Comparison of ENCODE assay signal across 19 mouse cellular contexts in genomic region chr11:4462868-4463267, GRCm38 (mm10). TPM values are rescaled to one million over a fixed set of nuclear protein-coding genes. Genes with fewer than 3 reads are reported as not detected.
"Had no signal": no experiment of that assay in that cellular context is flagged by ENCODE, and none has a peak within 500 bp of the region (broad histone marks: within the 10 kb centered on the region; RNA-seq: fewer than 3 reads in every experiment).

No protein-coding gene starts in this region.

- DNase-seq: kidney, adult 9 months; kidney, postnatal 4 days; left cerebral cortex, postnatal 4 days; lung, adult 18-20 months; lung, postnatal 36 days; retina, postnatal 1 day; right cerebral cortex, postnatal 4 days; spleen, adult 18-20 months; thymus, adult 18-20 months; thymus, postnatal 4 days had no signal

- H3K36me3 ChIP-seq: limb, embryonic 13.5 days; midbrain, embryonic 15.5 days; neural tube, embryonic 13.5 days had no signal

- H3K4me3 ChIP-seq: layer of hippocampus, adult 2 months; limb, embryonic 13.5 days; midbrain, embryonic 15.5 days; neural tube, embryonic 13.5 days had no signal

- H3K9me3 ChIP-seq: limb, embryonic 13.5 days; midbrain, embryonic 15.5 days; neural tube, embryonic 13.5 days had no signal

- H3K4me1 ChIP-seq: midbrain, embryonic 15.5 days; neural tube, embryonic 13.5 days had no signal

- H3K27ac ChIP-seq: kidney, postnatal 0 days; layer of hippocampus, adult 2 months; limb, embryonic 13.5 days; liver, embryonic 14.5 days; midbrain, embryonic 15.5 days; neural tube, embryonic 13.5 days had no signal

- ATAC-seq: midbrain, embryonic 15.5 days had no signal

- H3K9ac ChIP-seq: limb, embryonic 13.5 days; liver, embryonic 14.5 days; midbrain, embryonic 15.5 days; neural tube, embryonic 13.5 days had no signal

RNA-seq across cellular contexts. Expression of gene Hormad2, which starts 22.0 kb away (rescaled TPM):
- total RNA-seq: layer of hippocampus, adult 2 months; layer of hippocampus, postnatal 10 days; left cerebral cortex, postnatal 10 days; left cerebral cortex, postnatal 4 days; monocyte, adult 5-6 weeks had no signal
- polyA plus RNA-seq: midbrain, embryonic 15.5 days had no signal
